Mouse (Mus musculus): Measurements from ENCODE around the gene Ubl5.
"Not testable (repeated sequence)": the region's sequence is repeated elsewhere in the genome, so short reads cannot be mapped to it uniquely, and the experiment has no call there.

Gene Ubl5

GRCm38 (mm10) chr9:20642101-20642895, at the start of gene Ubl5:
Gene Ubl5 (plus strand): TSS chr9:20642878.
- peak; percentile 82 for DNase-seq

- DNase-seq: no peak
Observed at GRCm38 (mm10) chr9:20601270-20601669, 41.4 kb upstream of the Ubl5 start.

GRCm38 (mm10) chr9:20606269-20606668, 36.4 kb upstream of the Ubl5 start:
- no peak for DNase-seq

- peak; percentile 78 for DNase-seq
Observed at GRCm38 (mm10) chr9:20607100-20607974, 35.3 kb upstream of the Ubl5 start.

GRCm38 (mm10) chr9:20609831-20610464, 32.7 kb upstream of the Ubl5 start:
- no peak for DNase-seq

GRCm38 (mm10) chr9:20611976-20612375, 30.7 kb upstream of the Ubl5 start:
- no peak for DNase-seq

GRCm38 (mm10) chr9:20616685-20617084, 26.0 kb upstream of the Ubl5 start:
- DNase-seq: no peak

- no peak for DNase-seq
Observed at GRCm38 (mm10) chr9:20631332-20631731, 11.3 kb upstream of the Ubl5 start.

- not testable (repeated sequence) for DNase-seq
Observed at GRCm38 (mm10) chr9:20635676-20636075, 7.0 kb upstream of the Ubl5 start.

- DNase-seq: no peak
Observed at GRCm38 (mm10) chr9:20636256-20636655, 6.4 kb upstream of the Ubl5 start.

- no peak for DNase-seq
Observed at GRCm38 (mm10) chr9:20636790-20637189, 5.9 kb upstream of the Ubl5 start.

- DNase-seq: no peak
Observed at GRCm38 (mm10) chr9:20638552-20638951, 4.1 kb upstream of the Ubl5 start.

GRCm38 (mm10) chr9:20639486-20639885, 3.2 kb upstream of the Ubl5 start:
- no peak for DNase-seq

GRCm38 (mm10) chr9:20641501-20641900, 1.2 kb upstream of the Ubl5 start:
- DNase-seq: no peak

- DNase-seq: peak; percentile 70
Observed at GRCm38 (mm10) chr9:20642896-20643466, 303 bp downstream of the Ubl5 start.

GRCm38 (mm10) chr9:20643781-20644180, 1.1 kb downstream of the Ubl5 start:
- no peak for DNase-seq

GRCm38 (mm10) chr9:20644360-20645081, 1.8 kb downstream of the Ubl5 start, which contains the start of gene Fbxl12:
Gene Fbxl12 (minus strand): TSS chr9:20644767.
- peak; percentile 70 for DNase-seq

GRCm38 (mm10) chr9:20645121-20645520, 2.4 kb downstream of the Ubl5 start:
- DNase-seq: no peak

GRCm38 (mm10) chr9:20651602-20652259, 9.1 kb downstream of the Ubl5 start, which contains the start of gene Pin1:
Gene Pin1 (plus strand): TSS chr9:20652095.
- peak; percentile 97 for DNase-seq

GRCm38 (mm10) chr9:20652260-20652658, 9.6 kb downstream of the Ubl5 start:
- no peak for DNase-seq

GRCm38 (mm10) chr9:20653859-20654258, 11.2 kb downstream of the Ubl5 start:
- DNase-seq: no peak

- DNase-seq: no peak
Observed at GRCm38 (mm10) chr9:20657546-20657945, 14.9 kb downstream of the Ubl5 start.

Data from right cerebral cortex, postnatal 4 days (tissue).